Mouse (Mus musculus) left cerebral cortex, postnatal 10 days (tissue): ENCODE measurements at regions not wholly inside any gene's neighbourhood (a gene's known extent, or its start where the extent isn't known, plus 50 kb on each side); places are given as distances from the start of the nearest gene placed in this dataset.

Source experiments
- DNase-seq, 2 experiments: peaks; one replicate each; pipeline ENCODE4 v3.0.0; 2021 to 2022; ENCODE audit warnings: low spot score in 2 of 2, mixed read lengths in 1 of 2; ENCODE audit errors: extremely low spot score in 1 of 2
- intact Hi-C: fragments of 180-260 bp; cut with DNase I; formaldehyde crosslinking; loops from one replicate; pipeline ENCODE4 v1.15.1; 2025

- intact Hi-C loops: no loop called here
- no peak for DNase-seq
These were observed 138.9 kb upstream of the Ddit4l start for GRCm38 (mm10) chr3:137482546-137482945.

GRCm38 (mm10) chr3:137482971-137483370, 138.4 kb upstream of the Ddit4l start:
- intact Hi-C loops: no loop called here
- DNase-seq: no peak

GRCm38 (mm10) chr3:137489592-137489991, 131.8 kb upstream of the Ddit4l start:
- no peak for DNase-seq

GRCm38 (mm10) chr3:137491508-137492019, 129.8 kb upstream of the Ddit4l start:
- no peak for DNase-seq
- intact Hi-C loops: no loop called here

More at GRCm38 (mm10) chr3:137489592-137489991, 131.8 kb upstream of the Ddit4l start:
- intact Hi-C loops: no loop called here

- intact Hi-C loops: no loop called here
- no peak for DNase-seq
These were observed 123.1 kb upstream of the Ddit4l start for GRCm38 (mm10) chr3:137498343-137498742.

- intact Hi-C loops: no loop called here
- no peak for DNase-seq
These were observed 110.1 kb upstream of the Ddit4l start for GRCm38 (mm10) chr3:137511283-137511682.

GRCm38 (mm10) chr3:137512411-137512810, 109.0 kb upstream of the Ddit4l start:
- intact Hi-C loops: no loop called here

GRCm38 (mm10) chr3:137513026-137513425, 108.4 kb upstream of the Ddit4l start:
- peak; percentile 31 to 33 for DNase-seq
- intact Hi-C loops: no loop called here

More at GRCm38 (mm10) chr3:137512411-137512810, 109.0 kb upstream of the Ddit4l start:
- no peak for DNase-seq

- intact Hi-C loops: no loop called here
- no peak for DNase-seq
These were observed 107.2 kb upstream of the Ddit4l start for GRCm38 (mm10) chr3:137514238-137514637.

- intact Hi-C loops: no loop called here
These were observed 104.0 kb upstream of the Ddit4l start for GRCm38 (mm10) chr3:137517433-137517832.

GRCm38 (mm10) chr3:137520191-137520590, 101.2 kb upstream of the Ddit4l start:
- intact Hi-C loops: no loop called here
- no peak for DNase-seq

More at GRCm38 (mm10) chr3:137517433-137517832, 104.0 kb upstream of the Ddit4l start:
- DNase-seq: no peak

GRCm38 (mm10) chr3:137525606-137526575, 95.5 kb upstream of the Ddit4l start:
- DNase-seq: no peak
- intact Hi-C loops: no loop called here

- no peak for DNase-seq
- intact Hi-C loops: no loop called here
These were observed 91.8 kb upstream of the Ddit4l start for GRCm38 (mm10) chr3:137529592-137529960.

- DNase-seq: no peak
- intact Hi-C loops: no loop called here
These were observed 91.3 kb upstream of the Ddit4l start for GRCm38 (mm10) chr3:137529961-137530609.

- no peak for DNase-seq
- intact Hi-C loops: no loop called here
These were observed 79.7 kb upstream of the Ddit4l start for GRCm38 (mm10) chr3:137541666-137542065.

GRCm38 (mm10) chr3:137542343-137542742, 79.1 kb upstream of the Ddit4l start:
- DNase-seq: no peak
- intact Hi-C loops: no loop called here

- intact Hi-C loops: no loop called here
- peak in 1 of 2 experiments; percentile 75 for DNase-seq
These were observed 74.0 kb upstream of the Ddit4l start for GRCm38 (mm10) chr3:137547414-137547877.

- peak in 1 of 2 experiments; percentile 68 for DNase-seq
- intact Hi-C loops: no loop called here
These were observed 73.5 kb upstream of the Ddit4l start for GRCm38 (mm10) chr3:137547938-137548337.

GRCm38 (mm10) chr3:137550708-137551107, 70.7 kb upstream of the Ddit4l start:
- intact Hi-C loops: no loop called here
- no peak for DNase-seq
